Mouse (Mus musculus): ENCODE measurements around the gene Zfp704. TPM values are rescaled to one million over a fixed set of nuclear protein-coding genes. Genes with fewer than 3 reads are reported as not detected.
A peak's percentile ranks its signal among the peaks of the same experiment; 100 is the strongest.

Zfp704 gene
- polyA plus RNA-seq, 1 experiment from 2014 or later = 10.6 TPM

GRCm38 (mm10) chr3:9499994-9500553, 109.8 kb downstream of the Zfp704 start:
- peaks cover 40% of the 10 kb centered on the region for H3K4me1 ChIP-seq
- H3K27me3 ChIP-seq = peaks cover 5% of the 10 kb centered on the region; the same call in 1 of the 2 replicates
- 0 out of 2 replicates have a peak overlapping the region, but pooled peaks have one; percentile 30 for H3K9ac ChIP-seq
- WGBS = 30% methylated on average over 8 of the region's 8 CpGs
- no peaks in the 10 kb centered on the region for H3K9me3 ChIP-seq (replicated peaks)
- H3K36me3 ChIP-seq (ENCODE audit: poor library complexity, severe bottlenecking) = no peaks in the 10 kb centered on the region
- peak overlapping the region; percentile 35 for H3K4me2 ChIP-seq
- ATAC-seq = peak; percentile 57
- H3K27ac ChIP-seq = peak overlapping the region; percentile 74
- no peak overlapping the region for H3K4me3 ChIP-seq

DNA sequence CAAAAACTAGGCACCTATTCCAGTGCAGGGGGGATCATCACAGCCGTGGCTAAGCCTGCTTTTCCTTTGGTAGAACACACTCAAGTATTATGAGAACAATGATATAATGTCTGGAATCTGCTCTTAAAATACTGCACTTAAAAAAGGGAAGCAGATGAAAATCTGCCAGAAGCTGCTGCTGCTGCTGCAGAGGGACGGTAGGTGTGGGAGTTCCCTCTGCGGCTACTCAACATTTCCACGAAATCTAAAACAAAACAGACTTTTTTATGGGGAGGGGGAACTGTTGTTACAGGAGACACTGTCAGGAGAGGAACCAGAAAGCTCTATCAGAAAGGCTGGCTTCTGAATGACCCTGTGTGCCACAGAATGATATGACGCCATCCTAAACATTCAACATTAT, 110.4 kb downstream of the Zfp704 start:
- Histone ChIP-seq H3K27ac (peak overlapping the region; percentile 31; the same call in 1 of the 2 replicates), H3K4me1 (peaks cover 40% of the 10 kb centered on the region), H3K9me3 (replicated peaks) (no peaks in the 10 kb centered on the region), H3K9ac (0 out of 2 replicates have a peak overlapping the region, but pooled peaks have one; percentile 30), H3K36me3 (ENCODE audit: poor library complexity, severe bottlenecking) (no peaks in the 10 kb centered on the region), H3K4me3 (no peak overlapping the region), H3K4me2 (no peak overlapping the region), H3K27me3 (peaks cover 5% of the 10 kb centered on the region; the same call in 1 of the 2 replicates)
- WGBS = 63% methylated on average over 5 of the region's 5 CpGs
- no peak for ATAC-seq

DNA sequence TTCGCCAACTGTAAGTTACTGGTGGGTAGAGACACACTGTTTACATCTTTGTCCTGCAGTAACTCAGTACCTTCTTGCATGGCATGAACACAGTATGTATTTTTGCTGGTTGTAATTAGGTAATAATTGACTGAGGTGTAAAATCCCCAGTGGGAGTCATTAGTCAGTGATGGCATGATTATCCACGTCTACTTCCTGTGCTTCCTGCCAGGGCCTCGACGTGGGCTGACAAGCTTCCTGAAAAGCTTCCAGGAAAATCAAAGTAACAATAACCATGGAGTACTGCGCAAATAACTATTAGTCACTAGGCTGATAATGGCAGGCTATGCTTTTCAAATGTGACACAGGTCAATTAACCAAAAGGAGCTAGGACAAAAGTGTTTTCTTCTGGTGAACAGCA, 112.6 kb downstream of the Zfp704 start:
- WGBS = 27% methylated on average over 5 of the region's 5 CpGs
- Histone ChIP-seq H3K9me3 (replicated peaks) (no peaks in the 10 kb centered on the region), H3K4me1 (peaks cover 44% of the 10 kb centered on the region), H3K4me2 (no peak overlapping the region), H3K4me3 (no peak overlapping the region), H3K27me3 (no peaks in the 10 kb centered on the region), H3K36me3 (ENCODE audit: poor library complexity, severe bottlenecking) (no peaks in the 10 kb centered on the region), H3K27ac (no peak overlapping the region), H3K9ac (no peak overlapping the region)
- no peak for ATAC-seq

DNA sequence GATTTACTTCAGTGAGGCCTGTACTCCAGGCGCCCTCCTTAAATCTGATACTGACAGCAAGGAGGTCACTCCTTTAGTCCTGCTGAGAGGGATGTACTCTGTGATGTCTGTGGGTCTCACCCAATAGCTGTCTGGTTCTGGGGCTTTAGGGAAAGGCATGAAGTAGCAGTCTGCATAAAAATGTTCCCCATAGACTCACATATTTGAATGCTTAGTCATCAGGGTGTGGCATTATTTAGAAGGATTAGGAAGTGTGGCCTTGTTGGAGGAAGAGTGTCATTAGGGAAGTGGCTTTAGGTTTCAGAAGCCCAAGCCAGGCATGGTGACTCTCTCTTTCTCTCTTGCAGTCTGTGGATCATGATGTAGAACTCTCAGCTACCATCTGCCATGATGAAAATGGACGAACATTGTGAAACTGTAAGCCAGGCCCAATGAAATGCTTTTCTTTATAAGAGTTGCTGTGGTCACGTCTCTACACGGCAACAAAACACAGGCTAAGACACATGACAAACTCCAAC, 118.1 kb downstream of the Zfp704 start:
- WGBS = 56% methylated on average over 4 of the region's 4 CpGs
- Histone ChIP-seq H3K4me3 (no peak overlapping the region), H3K9me3 (replicated peaks) (no peaks in the 10 kb centered on the region), H3K27ac (no peak overlapping the region), H3K4me1 (peaks cover 8% of the 10 kb centered on the region; the same call in 1 of the 2 replicates), H3K9ac (no peak overlapping the region), H3K27me3 (no peaks in the 10 kb centered on the region), H3K36me3 (ENCODE audit: poor library complexity, severe bottlenecking) (no peaks in the 10 kb centered on the region), H3K4me2 (no peak overlapping the region)
- ATAC-seq = no peak

DNA sequence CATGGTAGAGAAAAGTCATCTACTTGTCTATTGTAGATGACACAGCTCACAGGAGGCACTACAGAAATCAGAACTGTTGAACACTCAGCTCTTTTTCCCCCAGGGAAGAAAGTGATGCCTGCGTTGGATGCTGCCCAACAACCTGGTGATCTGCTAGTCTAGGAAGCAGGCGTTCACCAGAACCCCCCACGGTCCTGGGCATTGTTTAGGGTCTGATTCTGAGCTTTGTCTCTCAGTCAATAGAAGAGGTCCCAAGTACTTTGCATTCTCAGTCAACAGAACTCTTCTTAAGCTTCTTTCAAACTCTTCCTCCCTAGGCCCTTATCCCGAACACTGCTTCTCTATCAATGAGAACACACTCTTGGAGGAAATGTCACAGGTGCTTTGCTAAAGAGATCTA, 122.2 kb downstream of the Zfp704 start:
- WGBS = 54% methylated on average over 4 of the region's 4 CpGs
- no peaks in the 10 kb centered on the region for H3K36me3 ChIP-seq (ENCODE audit: poor library complexity, severe bottlenecking)
- no peak overlapping the region for H3K4me2 ChIP-seq
- H3K4me1 ChIP-seq = peaks cover 8% of the 10 kb centered on the region; the same call in 1 of the 2 replicates
- H3K9ac ChIP-seq = no peak overlapping the region
- no peak overlapping the region for H3K4me3 ChIP-seq
- ATAC-seq = no peak
- H3K9me3 ChIP-seq (replicated peaks) = no peaks in the 10 kb centered on the region
- H3K27me3 ChIP-seq = no peaks in the 10 kb centered on the region
- H3K27ac ChIP-seq = no peak overlapping the region

- no peaks in the 10 kb centered on the region for H3K27me3 ChIP-seq
- no peaks in the 10 kb centered on the region for H3K9me3 ChIP-seq (replicated peaks)
- H3K36me3 ChIP-seq (ENCODE audit: poor library complexity, severe bottlenecking) = no peaks in the 10 kb centered on the region
- H3K4me3 ChIP-seq = no peak overlapping the region
- WGBS = 96% methylated on average over 3 of the region's 3 CpGs
- H3K9ac ChIP-seq = no peak overlapping the region
- H3K4me2 ChIP-seq = no peak overlapping the region
- ATAC-seq = no peak
- H3K27ac ChIP-seq = no peak overlapping the region
- no peaks in the 10 kb centered on the region for H3K4me1 ChIP-seq
Measured at GRCm38 (mm10) chr3:9485506-9485905, 124.4 kb downstream of the Zfp704 start.

DNA sequence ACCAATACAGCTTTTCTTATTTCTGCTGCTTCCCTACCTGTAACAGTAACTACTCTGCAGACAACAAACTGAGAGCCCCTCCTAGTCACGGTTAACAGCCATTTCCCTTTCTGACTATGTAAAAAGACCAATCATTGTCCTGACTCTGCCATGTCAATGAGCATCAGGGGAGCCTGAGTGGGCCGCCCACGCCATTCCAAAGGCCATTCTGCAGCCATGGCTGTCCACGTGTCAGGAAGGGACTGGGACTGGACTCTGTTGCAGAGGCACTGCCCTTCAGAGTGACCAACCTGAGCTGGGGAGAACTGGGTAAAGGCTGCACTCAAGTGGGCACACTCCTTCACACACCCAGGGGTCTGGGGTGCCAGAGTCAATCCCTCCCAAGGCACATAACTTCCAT, 127.9 kb downstream of the Zfp704 start:
- Histone ChIP-seq H3K27me3 (no peaks in the 10 kb centered on the region), H3K9ac (no peak overlapping the region), H3K36me3 (ENCODE audit: poor library complexity, severe bottlenecking) (no peaks in the 10 kb centered on the region), H3K4me3 (no peak overlapping the region), H3K27ac (no peak overlapping the region), H3K4me2 (no peak overlapping the region), H3K4me1 (no peaks in the 10 kb centered on the region), H3K9me3 (replicated peaks) (no peaks in the 10 kb centered on the region)
- no peak for ATAC-seq
- WGBS = 79% methylated on average over 4 of the region's 4 CpGs

GRCm38 (mm10) chr3:9481358-9481757, 128.5 kb downstream of the Zfp704 start:
- Histone ChIP-seq H3K9me3 (replicated peaks) (no peaks in the 10 kb centered on the region), H3K27me3 (no peaks in the 10 kb centered on the region), H3K27ac (no peak overlapping the region), H3K4me2 (no peak overlapping the region), H3K4me1 (no peaks in the 10 kb centered on the region), H3K36me3 (ENCODE audit: poor library complexity, severe bottlenecking) (no peaks in the 10 kb centered on the region), H3K4me3 (no peak overlapping the region), H3K9ac (no peak overlapping the region)
- no peak for ATAC-seq
- WGBS = 80% methylated on average over 6 of the region's 6 CpGs

- Histone ChIP-seq H3K4me3 (no peak overlapping the region), H3K9me3 (replicated peaks) (no peaks in the 10 kb centered on the region), H3K4me1 (no peaks in the 10 kb centered on the region), H3K4me2 (no peak overlapping the region), H3K27ac (no peak overlapping the region), H3K9ac (no peak overlapping the region), H3K27me3 (no peaks in the 10 kb centered on the region), H3K36me3 (ENCODE audit: poor library complexity, severe bottlenecking) (no peaks in the 10 kb centered on the region)
- 93% methylated on average over 5 of the region's 5 CpGs for WGBS
- no peak for ATAC-seq
Measured at GRCm38 (mm10) chr3:9480936-9481335, 128.9 kb downstream of the Zfp704 start.

DNA sequence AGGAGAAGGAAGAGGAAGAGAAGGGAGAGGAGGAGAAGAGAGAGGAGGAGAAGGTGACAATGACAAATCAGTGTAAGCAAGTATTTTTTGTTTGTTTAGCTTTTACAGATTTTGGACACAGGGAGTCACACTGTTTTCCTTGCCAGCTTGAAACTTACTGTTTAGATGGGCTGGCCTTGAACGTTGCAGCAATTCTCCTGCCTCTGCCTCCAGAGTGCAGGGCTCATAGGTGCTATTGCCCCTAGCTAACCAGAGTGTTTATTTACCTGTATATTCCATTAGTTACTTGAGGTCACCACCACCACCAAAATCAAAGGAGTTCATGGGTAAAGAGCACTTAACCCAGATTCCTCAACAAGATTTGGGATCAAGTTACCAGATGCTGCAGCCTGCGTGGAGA, 132.5 kb downstream of the Zfp704 start:
- Histone ChIP-seq H3K4me3 (no peak overlapping the region), H3K36me3 (ENCODE audit: poor library complexity, severe bottlenecking) (no peaks in the 10 kb centered on the region), H3K27ac (no peak overlapping the region), H3K9me3 (replicated peaks) (no peaks in the 10 kb centered on the region), H3K27me3 (no peaks in the 10 kb centered on the region), H3K9ac (no peak overlapping the region), H3K4me2 (no peak overlapping the region), H3K4me1 (no peaks in the 10 kb centered on the region)
- no peak for ATAC-seq
- 77% methylated on average over 2 of the region's 2 CpGs for WGBS

- Histone ChIP-seq H3K9me3 (replicated peaks) (no peaks in the 10 kb centered on the region), H3K27ac (no peak overlapping the region), H3K9ac (no peak overlapping the region), H3K4me3 (no peak overlapping the region), H3K27me3 (no peaks in the 10 kb centered on the region), H3K4me2 (no peak overlapping the region), H3K36me3 (ENCODE audit: poor library complexity, severe bottlenecking) (no peaks in the 10 kb centered on the region), H3K4me1 (no peaks in the 10 kb centered on the region)
- 98% methylated on average over 3 of the region's 3 CpGs for WGBS
- no peak for ATAC-seq
Measured at GRCm38 (mm10) chr3:9476336-9476735, 133.5 kb downstream of the Zfp704 start.

DNA sequence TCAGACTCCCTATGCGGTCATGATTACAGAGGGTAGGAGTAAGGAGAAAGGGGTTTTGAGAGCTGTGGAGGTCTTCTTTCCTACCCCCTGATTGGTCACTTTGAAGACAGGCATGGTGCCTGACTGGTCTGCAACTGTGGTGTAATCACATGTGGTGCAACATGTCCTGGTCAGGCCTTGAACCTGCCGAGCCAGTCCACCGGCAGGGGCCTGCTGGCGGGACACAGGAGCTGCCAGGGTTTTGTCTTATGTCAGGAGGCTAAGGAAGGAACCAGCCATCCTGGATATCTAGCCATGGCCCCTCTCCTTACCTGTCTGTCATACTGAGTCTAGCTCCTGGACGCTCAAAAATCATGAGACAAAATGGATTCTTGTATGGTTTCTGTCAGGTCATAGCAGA, 134.4 kb downstream of the Zfp704 start:
- Histone ChIP-seq H3K9ac (no peak overlapping the region), H3K27ac (no peak overlapping the region), H3K4me1 (no peaks in the 10 kb centered on the region), H3K4me3 (no peak overlapping the region), H3K36me3 (ENCODE audit: poor library complexity, severe bottlenecking) (no peaks in the 10 kb centered on the region), H3K27me3 (no peaks in the 10 kb centered on the region), H3K9me3 (replicated peaks) (no peaks in the 10 kb centered on the region), H3K4me2 (no peak overlapping the region)
- 93% methylated on average over 5 of the region's 5 CpGs for WGBS
- no peak for ATAC-seq

DNA sequence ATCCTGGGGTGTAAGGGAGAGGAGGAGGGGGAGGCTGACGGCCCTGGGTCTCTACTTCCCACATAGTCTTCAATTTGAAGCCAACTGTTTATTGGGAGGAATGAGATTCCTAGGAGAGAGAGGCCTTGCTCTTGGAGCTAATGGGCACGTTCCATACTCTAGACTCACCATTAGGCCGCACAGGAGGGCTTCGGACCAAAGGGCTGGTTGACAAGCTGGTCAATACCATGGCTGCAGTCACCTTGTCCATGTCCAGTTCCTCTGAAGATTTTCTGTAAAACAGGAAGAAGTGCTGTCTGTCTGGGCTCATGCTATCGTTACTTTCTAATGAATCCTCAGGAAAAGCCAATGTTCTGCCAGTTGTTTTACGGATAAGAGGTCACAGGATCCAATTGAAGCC, 135.6 kb downstream of the Zfp704 start:
- ATAC-seq = no peak
- Histone ChIP-seq H3K36me3 (ENCODE audit: poor library complexity, severe bottlenecking) (no peaks in the 10 kb centered on the region), H3K4me2 (no peak overlapping the region), H3K27ac (no peak overlapping the region), H3K27me3 (no peaks in the 10 kb centered on the region), H3K9me3 (replicated peaks) (no peaks in the 10 kb centered on the region), H3K9ac (no peak overlapping the region), H3K4me1 (no peaks in the 10 kb centered on the region), H3K4me3 (no peak overlapping the region)
- WGBS = 93% methylated on average over 6 of the region's 6 CpGs
